Mouse (Mus musculus) megakaryocyte, embryonic 14.5 days (primary cell): ENCODE results near the gene Mad1l1.

Source experiments
- FLI1 ChIP-seq: IDR thresholded peaks from 2 replicates; pipeline ENCODE4 v1.6.1; 2012; ENCODE audit warnings: low read length, inconsistent platforms, mixed read lengths
- GATA1 ChIP-seq: IDR thresholded peaks from 3 replicates; pipeline ENCODE4 v1.6.1; 2012; ENCODE audit warnings: mixed read lengths, low read length, inconsistent platforms, borderline replicate concordance

GRCm38 (mm10) chr5:140194173-140194572 is 127.2 kb downstream of the Mad1l1 start:
- TF ChIP-seq GATA1 = no peak
- TF ChIP-seq FLI1 = no peak
